Mouse (Mus musculus): ENCODE results near the gene Tomm20.
"Not testable (repeated sequence)": the region's sequence is repeated elsewhere in the genome, so short reads cannot be mapped to it uniquely, and the experiment has no call there.

The Tomm20 gene

DNA sequence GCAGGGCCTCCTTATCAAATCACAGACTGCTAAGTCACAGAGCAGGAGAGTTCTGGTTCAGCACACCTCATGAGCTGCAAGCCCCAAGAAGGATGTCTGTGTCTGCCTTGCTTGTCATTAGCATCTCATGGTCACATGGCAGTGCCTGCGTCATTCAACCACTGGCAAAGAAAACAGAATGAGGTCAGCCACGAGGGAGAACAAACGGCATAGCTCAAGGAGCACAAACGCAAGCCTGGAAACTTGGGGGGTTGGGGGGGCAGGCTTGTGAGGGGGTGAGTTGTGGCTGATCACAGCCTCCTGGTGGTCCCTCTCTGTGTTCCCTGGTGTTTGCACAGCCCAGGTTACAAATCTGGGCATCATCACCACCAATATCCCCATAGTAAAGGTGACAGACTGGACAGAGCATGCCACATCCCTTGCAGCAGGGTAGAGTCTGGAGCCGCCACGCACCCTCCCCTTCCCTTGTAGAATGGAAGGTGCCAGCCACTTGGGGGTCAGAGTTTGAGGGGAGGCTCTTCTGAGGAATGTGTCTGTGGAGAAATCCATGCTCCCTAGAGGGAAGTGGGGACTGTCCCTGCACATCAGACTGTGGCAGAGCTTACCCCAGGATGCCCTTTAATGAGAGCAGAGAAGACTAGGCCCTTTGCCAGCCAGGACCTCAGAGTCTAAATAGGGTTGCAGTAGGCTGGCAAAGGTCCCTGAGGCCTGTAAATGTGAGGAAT, 61.3 kb downstream of the Tomm20 start:
- no peak for DNase-seq (ENCODE audit: low read depth, low spot score)

DNA sequence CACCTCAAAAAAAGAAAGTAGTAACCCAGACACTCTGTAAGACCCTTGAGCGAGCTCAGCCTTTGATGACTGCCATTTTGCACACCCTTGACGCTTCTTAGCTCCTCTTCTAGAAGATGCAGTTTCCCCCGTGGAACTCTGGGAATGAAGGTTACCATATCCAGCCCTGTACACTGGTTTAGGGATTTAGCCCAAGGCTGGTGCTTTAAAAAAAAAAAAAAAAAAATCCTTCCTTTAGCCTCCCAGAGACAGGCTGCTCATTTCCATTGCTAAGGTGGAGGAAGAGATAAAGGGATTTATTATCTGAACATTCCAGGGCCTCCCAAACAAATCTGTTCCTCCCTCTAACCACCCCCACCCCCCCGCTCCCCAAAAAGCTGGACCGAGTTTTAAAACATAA, 61.9 kb downstream of the Tomm20 start:
- DNase-seq (ENCODE audit: low read depth, low spot score): no peak

DNA sequence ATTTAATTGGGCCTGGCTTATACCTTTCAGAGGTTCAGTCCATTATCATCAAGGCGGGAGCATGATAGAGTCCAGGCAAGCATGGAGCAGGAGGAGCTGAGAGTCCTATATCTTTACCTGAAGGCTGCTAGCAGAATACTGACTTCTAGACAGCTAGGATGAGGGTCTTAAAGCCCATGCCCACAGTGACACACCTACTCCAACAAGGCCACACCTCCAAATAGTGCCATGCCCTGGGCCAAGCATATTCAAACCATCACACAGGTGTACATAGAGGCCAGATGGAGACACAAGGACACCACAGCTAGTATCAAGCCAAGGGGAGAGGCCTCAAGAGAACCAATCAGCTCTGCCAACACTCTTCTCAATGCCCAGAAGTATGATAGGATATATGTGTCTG, 63.1 kb downstream of the Tomm20 start:
- DNase-seq (ENCODE audit: low read depth, low spot score): not testable (repeated sequence)

DNA sequence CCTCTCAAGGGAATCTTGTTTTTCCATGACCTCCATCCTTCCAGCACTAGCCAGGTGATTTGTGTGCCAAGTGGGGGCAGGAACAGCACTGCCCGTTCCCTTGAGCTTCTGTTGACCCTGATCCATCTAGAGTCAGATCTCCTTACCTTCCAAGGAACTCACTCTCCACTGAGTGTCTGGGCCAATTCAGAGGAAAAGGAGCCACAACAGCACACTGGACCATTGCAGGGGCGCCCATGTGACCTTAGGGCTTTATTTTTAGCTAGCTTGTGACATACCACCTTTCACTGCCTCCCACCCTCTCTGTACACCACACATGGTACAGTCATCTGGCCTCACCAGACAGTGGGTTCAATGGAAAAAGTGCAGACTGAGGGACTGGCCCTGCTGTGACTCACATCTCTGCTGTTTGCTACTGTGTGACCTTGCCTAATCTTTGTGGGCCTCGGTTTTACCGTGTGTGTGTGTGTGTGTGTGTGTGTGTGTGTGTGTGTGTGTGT, 64.0 kb downstream of the Tomm20 start:
- DNase-seq (ENCODE audit: low read depth, low spot score): no peak
